Mouse (Mus musculus) small intestine, adult 2 months (tissue): Measurements from ENCODE around the gene Sugt1. TPM values are rescaled to one million over a fixed set of nuclear protein-coding genes. Genes with fewer than 3 reads are reported as not detected.

Experiments used
- H3K27ac ChIP-seq: fragments of 200-500 bp; 2 replicates; pipeline ENCODE4 v1.5.1; 2012; ENCODE audit warnings: low read depth, low read length, control low read depth, inconsistent platforms; ENCODE audit not compliant: insufficient read depth
- H3K27me3 ChIP-seq: fragments of 200-500 bp; 2 replicates; pipeline ENCODE4 v1.6.1; 2012; ENCODE audit warnings: mild to moderate bottlenecking, moderate library complexity, low read length, inconsistent platforms; ENCODE audit not compliant: control insufficient read depth, insufficient read depth
- H3K36me3 ChIP-seq: fragments of 200-500 bp; 2 replicates; pipeline ENCODE4 v1.6.1; 2012; ENCODE audit warnings: mild to moderate bottlenecking, low read length, control low read depth, inconsistent platforms; ENCODE audit not compliant: control insufficient read depth, insufficient read depth
- H3K4me1 ChIP-seq: fragments of 200-500 bp; 2 replicates; pipeline ENCODE4 v1.6.1; 2012; ENCODE audit warnings: low read length, inconsistent platforms, mixed read lengths; ENCODE audit not compliant: control insufficient read depth, insufficient read depth, insufficient read length
- H3K4me3 ChIP-seq: fragments of 200-500 bp; 2 replicates; pipeline ENCODE4 v1.5.1; 2012; ENCODE audit warnings: low read depth, mild to moderate bottlenecking, control low read depth, inconsistent platforms, low read length, moderate library complexity
- CTCF ChIP-seq: fragments of 200-500 bp; IDR thresholded peaks from 2 replicates; pipeline ENCODE4 v1.5.1; 2012; ENCODE audit warnings: low read depth, mild to moderate bottlenecking, control low read depth, inconsistent platforms, low read length, moderate library complexity, mixed read lengths; ENCODE audit not compliant: insufficient replicate concordance, insufficient read length; ENCODE audit errors: extremely low read depth
- POLR2A ChIP-seq: fragments of 200-500 bp; IDR thresholded peaks from 2 replicates; pipeline ENCODE4 v1.6.1; 2012; ENCODE audit warnings: low read depth, mild to moderate bottlenecking, control low read depth, inconsistent platforms, low read length, moderate library complexity
- WGBS: fragments of 180-500 bp; shearing (Covaris S2); methylation state at CpG from one replicate; pipeline ENCODE4 v1.1.7; 2018; 5-methylcytosine and 5-hydroxymethylcytosine counted together
- polyA plus RNA-seq: library from polyadenylated mRNA; depleted of rRNA; stranded (reverse); fragments of >200 nt; gene quantifications from 2 replicates; pipeline ENCODE4 v1.2.3, GENCODE M21; 2012

The Sugt1 gene
- polyA plus RNA-seq, 1 experiment, result 1.7 TPM

GRCm38 (mm10) chr14:79636814-79637213, 49.3 kb downstream of the Sugt1 start:
- no peaks in the 10 kb centered on the region for H3K36me3 ChIP-seq
- H3K4me1 ChIP-seq, result no peaks in the 10 kb centered on the region
- H3K4me3 ChIP-seq, result no peak overlapping the region
- no peaks in the 10 kb centered on the region for H3K27me3 ChIP-seq
- 63% methylated on average over 4 of the region's 4 CpGs for WGBS
- TF ChIP-seq POLR2A (no peak), CTCF (no peak)
- no peak overlapping the region for H3K27ac ChIP-seq

GRCm38 (mm10) chr14:79642063-79642462, 54.6 kb downstream of the Sugt1 start:
- Histone ChIP-seq H3K27me3 (no peaks in the 10 kb centered on the region), H3K4me1 (no peaks in the 10 kb centered on the region), H3K36me3 (no peaks in the 10 kb centered on the region), H3K27ac (no peak overlapping the region), H3K4me3 (no peak overlapping the region)
- WGBS, result 35% methylated on average over 9 of the region's 9 CpGs
- TF ChIP-seq POLR2A, result no peak
- TF ChIP-seq CTCF, result no peak

GRCm38 (mm10) chr14:79645378-79645777, 57.9 kb downstream of the Sugt1 start:
- H3K27me3 ChIP-seq, result no peaks in the 10 kb centered on the region
- no peak overlapping the region for H3K4me3 ChIP-seq
- no peaks in the 10 kb centered on the region for H3K36me3 ChIP-seq
- no peak overlapping the region for H3K27ac ChIP-seq
- WGBS, result 55% methylated on average over 11 of the region's 11 CpGs
- TF ChIP-seq POLR2A (no peak), CTCF (no peak)
- H3K4me1 ChIP-seq, result no peaks in the 10 kb centered on the region

GRCm38 (mm10) chr14:79649680-79650079, 62.2 kb downstream of the Sugt1 start:
- no peak overlapping the region for H3K4me3 ChIP-seq
- no peaks in the 10 kb centered on the region for H3K4me1 ChIP-seq
- H3K36me3 ChIP-seq, result no peaks in the 10 kb centered on the region
- 57% methylated on average over 3 of the region's 3 CpGs for WGBS
- no peak for TF ChIP-seq POLR2A
- TF ChIP-seq CTCF, result no peak
- no peaks in the 10 kb centered on the region for H3K27me3 ChIP-seq
- H3K27ac ChIP-seq, result no peak overlapping the region

- no peaks in the 10 kb centered on the region for H3K27me3 ChIP-seq
- no peaks in the 10 kb centered on the region for H3K36me3 ChIP-seq
- 63% methylated on average over 4 of the region's 4 CpGs for whole genome bisulfite sequencing
- no peak for TF ChIP-seq CTCF
- no peak for TF ChIP-seq POLR2A
- no peak overlapping the region for H3K27ac ChIP-seq
- no peak overlapping the region for H3K4me3 ChIP-seq
- no peaks in the 10 kb centered on the region for H3K4me1 ChIP-seq
Measured at GRCm38 (mm10) chr14:79652654-79653053, 65.2 kb downstream of the Sugt1 start.

- H3K27me3 ChIP-seq, result no peaks in the 10 kb centered on the region
- TF ChIP-seq CTCF (no peak), POLR2A (no peak)
- H3K4me1 ChIP-seq, result peaks cover 3% of the 10 kb centered on the region; the same call in 1 of the 2 replicates
- 84% methylated on average over 5 of the region's 5 CpGs for WGBS
- H3K4me3 ChIP-seq, result no peak overlapping the region
- H3K36me3 ChIP-seq, result no peaks in the 10 kb centered on the region
- H3K27ac ChIP-seq, result no peak overlapping the region
Measured at GRCm38 (mm10) chr14:79658286-79658685, 70.8 kb downstream of the Sugt1 start.

GRCm38 (mm10) chr14:79658748-79659508, 71.4 kb downstream of the Sugt1 start:
- no peaks in the 10 kb centered on the region for H3K36me3 ChIP-seq
- peaks cover 3% of the 10 kb centered on the region; the same call in 1 of the 2 replicates for H3K4me1 ChIP-seq
- TF ChIP-seq POLR2A, result no peak
- H3K4me3 ChIP-seq, result no peak overlapping the region
- no peak overlapping the region for H3K27ac ChIP-seq
- 86% methylated on average over 6 of the region's 6 CpGs for WGBS
- H3K27me3 ChIP-seq, result no peaks in the 10 kb centered on the region

GRCm38 (mm10) chr14:79660467-79660866, 73.0 kb downstream of the Sugt1 start:
- TF ChIP-seq POLR2A (no peak), CTCF (no peak)
- no peak overlapping the region for H3K4me3 ChIP-seq
- no peak overlapping the region for H3K27ac ChIP-seq
- 35% methylated on average over 5 of the region's 5 CpGs for WGBS
- no peaks in the 10 kb centered on the region for H3K27me3 ChIP-seq
- H3K4me1 ChIP-seq, result peaks cover 3% of the 10 kb centered on the region; the same call in 1 of the 2 replicates
- H3K36me3 ChIP-seq, result no peaks in the 10 kb centered on the region
